9 mouse cellular contexts compared by ENCODE assay signal in genomic region chr4:74012700-74013099, GRCm38 (mm10). TPM values are rescaled to one million over a fixed set of nuclear protein-coding genes. Genes with fewer than 3 reads are reported as not detected.
DNase-seq lines count a peak whose midpoint lies in the region; ATAC-seq and TF ChIP-seq lines count a peak whose summit lies in the region.
"Had no signal": no experiment of that assay in that cellular context is flagged by ENCODE, and none has a peak within 500 bp of the region (broad histone marks: within the 10 kb centered on the region; RNA-seq: fewer than 3 reads in every experiment).

No protein-coding gene starts in this region.

- H3K36me3 ChIP-seq in limb, embryonic 12.5 days: no peaks in the 10 kb centered on the region

- 46% methylated on average over 4 of the region's 4 CpGs for WGBS in limb, embryonic 12.5 days

- intact Hi-C loops in gastrocnemius, adult 2 months (cut with DNase I): no loop called here

- no peak overlapping the region for H3K27ac ChIP-seq in gastrocnemius, adult 2 months
- H3K27ac ChIP-seq in limb, embryonic 12.5 days: no peak overlapping the region

- no peak for TF ChIP-seq CTCF in gastrocnemius, adult 2 months (IDR thresholded peaks at IDR 0.05)

- H3K9me3 ChIP-seq in limb, embryonic 12.5 days: no peaks in the 10 kb centered on the region

- H3K9ac ChIP-seq in limb, embryonic 12.5 days (replicated peaks): no peak overlapping the region

- no peak for ATAC-seq in limb, embryonic 12.5 days (ENCODE audit: insufficient number of reproducible peaks, insufficient read depth, low FRiP score, low TSS enrichment, low read depth)

- no peak for DNase-seq in gastrocnemius, adult 2 months
- DNase-seq in gastrocnemius, postnatal 10 days: no peak
- DNase-seq in retina, postnatal 1 day: peak; percentile 22
- DNase-seq in retina, embryonic 14.5 days (ENCODE audit: low spot score): no peak
- no peak for DNase-seq in c-Kit-positive CD71-positive TER-119-positive erythroid progenitor cells, embryonic 14.5 days (ENCODE audit: low spot score)
- DNase-seq in cerebellum, adult 11 months: no peak
- no peak for DNase-seq in layer of hippocampus, adult 18-20 months (ENCODE audit: low spot score in 2 of 2)

- peak overlapping the region; percentile 91 for H3K4me2 ChIP-seq in limb, embryonic 12.5 days

- H3K4me1 ChIP-seq in limb, embryonic 12.5 days (replicated peaks): peaks cover 5% of the 10 kb centered on the region

- H3K4me3 ChIP-seq in gastrocnemius, adult 2 months: peak overlapping the region; percentile 69
- peak overlapping the region; percentile 58; the same call in 1 of the 2 replicates for H3K4me3 ChIP-seq in limb, embryonic 12.5 days (replicated peaks)

- H3K27me3 ChIP-seq in limb, embryonic 12.5 days: peaks cover 17% of the 10 kb centered on the region

RNA-seq across cellular contexts. Expression of gene Frmd3, which starts 0.5 kb away (rescaled TPM):
- under 1 TPM; 0.11 to 0.18 TPM for total RNA-seq in gastrocnemius, adult 2 months (2021)
- total RNA-seq in gastrocnemius, postnatal 10 days (2021): 1 to 10 TPM; 2.4 to 2.9 TPM
- polyA plus RNA-seq in limb, embryonic 12.5 days (2016; fragmentation: Nextera tagmentation; extraction: Ambion mirVana): 3.0 and 3.1 TPM in 2 replicates
- total RNA-seq in layer of hippocampus, adult 18-20 months (2021): 1 to 10 TPM; 2.0 to 2.6 TPM
- polyA plus RNA-seq: C2C12 had no signal
